Mouse (Mus musculus) midbrain, embryonic 16.5 days (tissue): ENCODE measurements at regions not wholly inside any gene's neighbourhood (a gene's known extent, or its start where the extent isn't known, plus 50 kb on each side); places are given as distances from the start of the nearest gene placed in this dataset.

Experiments
- ATAC-seq: fragments of 200-750 bp; cut with Nextera tagmentation; 2 replicates; pipeline ENCODE4 v1.8.0; 2017; ENCODE audit warnings: moderate TSS enrichment
- H3K27ac ChIP-seq: fragments of 300-500 bp; sonication (generic); 2 replicates; pipeline ENCODE4 v1.5.1; 2014; ENCODE audit warnings: mild to moderate bottlenecking, low read length, mixed read lengths
- H3K27me3 ChIP-seq: fragments of 300-500 bp; sonication (generic); 2 replicates; pipeline ENCODE4 v1.6.1; 2014; ENCODE audit warnings: low read depth, low read length, mixed read lengths; ENCODE audit not compliant: control insufficient read depth, insufficient read depth
- H3K36me3 ChIP-seq: fragments of 300-500 bp; sonication (generic); 2 replicates; pipeline ENCODE4 v1.6.1; 2014; ENCODE audit warnings: mild to moderate bottlenecking, low read length, moderate library complexity, mixed read lengths; ENCODE audit not compliant: control insufficient read depth, insufficient read depth
- H3K4me1 ChIP-seq: fragments of 300-500 bp; sonication (generic); 2 replicates; pipeline ENCODE4 v1.6.1; 2014; ENCODE audit warnings: mild to moderate bottlenecking, low read length, mixed read lengths; ENCODE audit not compliant: control insufficient read depth, insufficient read depth
- H3K4me2 ChIP-seq: fragments of 300-500 bp; sonication (generic); 2 replicates; pipeline ENCODE4 v1.6.1; 2014; ENCODE audit warnings: mild to moderate bottlenecking, low read length, mixed read lengths
- H3K4me3 ChIP-seq: fragments of 300-500 bp; sonication (generic); 2 replicates; pipeline ENCODE4 v1.5.1; 2014; ENCODE audit warnings: low read depth, mild to moderate bottlenecking, low read length, moderate library complexity, mixed read lengths
- H3K9ac ChIP-seq: fragments of 300-500 bp; sonication (generic); 2 replicates; pipeline ENCODE4 v1.6.1; 2014; ENCODE audit warnings: low read depth, low read length, mixed read lengths
- H3K9me3 ChIP-seq: fragments of 300-500 bp; sonication (generic); replicated peaks from 2 replicates; pipeline ENCODE4 v1.6.1; 2014; ENCODE audit warnings: mild to moderate bottlenecking, low read length, mixed read lengths; ENCODE audit not compliant: control insufficient read depth, poor library complexity, severe bottlenecking
- WGBS: fragments of 180-500 bp; shearing (Covaris S2); extraction: QIAGEN DNeasy Blood & Tissue Kit; methylation state at CpG from one replicate; pipeline ENCODE4 v1.1.7; 2014; 5-methylcytosine and 5-hydroxymethylcytosine counted together

GRCm38 (mm10) chr3:16431082-16431818 is 425.0 kb upstream of the Gm5150 start:
- 7% methylated on average over 3 of the region's 3 CpGs for WGBS
- H3K4me1 ChIP-seq = peaks cover 6% of the 10 kb centered on the region; the same call in 1 of the 2 replicates
- no peaks in the 10 kb centered on the region for H3K9me3 ChIP-seq
- 0 out of 2 replicates have a peak overlapping the region, but pooled peaks have one; percentile 30 for H3K9ac ChIP-seq
- no peaks in the 10 kb centered on the region for H3K36me3 ChIP-seq
- H3K4me2 ChIP-seq = no peak overlapping the region
- no peaks in the 10 kb centered on the region for H3K27me3 ChIP-seq
- H3K27ac ChIP-seq = peak overlapping the region; percentile 74
- peak; percentile 92 for ATAC-seq
- H3K4me3 ChIP-seq = no peak overlapping the region
